Mouse (Mus musculus): ENCODE measurements around the gene Gmfb.

DNA sequence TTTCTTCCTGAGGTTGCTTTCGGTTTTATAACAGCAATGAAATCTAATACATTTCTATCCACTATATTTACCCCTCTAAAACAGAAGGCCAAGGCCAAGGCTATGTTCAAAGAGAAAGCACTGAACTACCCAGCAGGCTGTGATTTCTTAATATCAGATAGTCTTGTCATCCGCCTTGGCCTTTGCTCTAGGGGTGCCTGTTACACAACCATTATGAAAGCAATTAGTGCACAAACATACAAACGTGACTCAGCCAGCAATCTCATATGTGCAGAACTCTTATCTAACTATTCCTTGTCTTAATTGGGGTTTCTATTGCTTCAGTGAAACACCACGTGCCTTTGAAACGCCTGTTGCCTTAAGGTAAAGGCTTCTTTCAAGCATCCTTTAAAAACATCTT, 27.9 kb downstream of the Gmfb start:
- TF ChIP-seq CTCF (conservative IDR thresholded peaks at IDR 0.05; ENCODE audit: low read length) (no peak), NANOG (IDR thresholded peaks at IDR 0.05; ENCODE audit: borderline replicate concordance, low read length) (no peak)
